Mouse (Mus musculus) olfactory bulb, adult 2 months (tissue): ENCODE results near the gene Frk.

Experiments
- CTCF ChIP-seq: fragments of 200-500 bp; IDR thresholded peaks from 2 replicates; pipeline ENCODE4 v1.5.1; 2012; ENCODE audit warnings: low read depth, mild to moderate bottlenecking, low read length, moderate library complexity; ENCODE audit not compliant: insufficient read depth
- POLR2A ChIP-seq: fragments of 200-500 bp; IDR thresholded peaks from 2 replicates; pipeline ENCODE4 v1.6.1; 2012; ENCODE audit warnings: mild to moderate bottlenecking, low read depth, low read length, moderate library complexity; ENCODE audit not compliant: insufficient read depth

DNA sequence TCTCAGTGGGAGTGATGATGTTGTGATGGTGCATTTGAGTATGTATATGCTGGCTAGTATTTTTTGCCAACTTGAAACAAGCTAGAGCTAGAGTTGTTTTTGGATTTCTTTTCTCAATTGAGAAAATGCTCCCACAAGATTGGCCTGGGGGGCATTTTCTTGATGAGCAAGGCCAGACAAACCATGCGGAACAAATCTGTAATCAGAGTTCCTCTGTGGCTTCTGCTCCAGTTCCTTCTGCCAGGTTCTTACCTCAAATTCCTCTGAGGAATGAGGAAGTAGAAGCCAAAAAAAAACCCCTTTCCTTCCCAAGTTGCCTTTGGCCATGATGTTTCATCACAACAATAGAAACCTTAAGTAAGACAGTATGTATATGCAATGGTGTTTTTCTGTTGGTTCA lies 49.3 kb downstream of the Frk start:
- TF ChIP-seq CTCF (no peak), POLR2A (no peak)
